Mouse (Mus musculus) erythroblast, adult 5-6 weeks (primary cell): ENCODE results near the gene Fads2. TPM values are rescaled to one million over a fixed set of nuclear protein-coding genes. Genes with fewer than 3 reads are reported as not detected.

ENCODE experiments used
- ATAC-seq: replicated peaks from 2 replicates; pipeline ENCODE4 v1.8.0; 2016; ENCODE audit warnings: moderate number of reproducible peaks, mild to moderate bottlenecking, moderate TSS enrichment, inconsistent platforms; ENCODE audit not compliant: poor library complexity, low FRiP score, severe bottlenecking
- total RNA-seq, 2 experiments: library from RNA; stranded (forward) in 1 of 2; stranded (reverse) in 1 of 2; fragments of 150-400 nt in 1 of 2; fragments of 200-764, 138-1000 nt in 1 of 2; gene quantifications; 2 replicates each; pipeline versions ENCODE4 v1.2.3 to v1.2.4; 2015 to 2017; ENCODE audit warnings: low replicate concordance in 2 of 2

Fads2 gene
- total RNA-seq, 2 experiments from 2014 or later, result 5.8 to 9.0 TPM

DNA sequence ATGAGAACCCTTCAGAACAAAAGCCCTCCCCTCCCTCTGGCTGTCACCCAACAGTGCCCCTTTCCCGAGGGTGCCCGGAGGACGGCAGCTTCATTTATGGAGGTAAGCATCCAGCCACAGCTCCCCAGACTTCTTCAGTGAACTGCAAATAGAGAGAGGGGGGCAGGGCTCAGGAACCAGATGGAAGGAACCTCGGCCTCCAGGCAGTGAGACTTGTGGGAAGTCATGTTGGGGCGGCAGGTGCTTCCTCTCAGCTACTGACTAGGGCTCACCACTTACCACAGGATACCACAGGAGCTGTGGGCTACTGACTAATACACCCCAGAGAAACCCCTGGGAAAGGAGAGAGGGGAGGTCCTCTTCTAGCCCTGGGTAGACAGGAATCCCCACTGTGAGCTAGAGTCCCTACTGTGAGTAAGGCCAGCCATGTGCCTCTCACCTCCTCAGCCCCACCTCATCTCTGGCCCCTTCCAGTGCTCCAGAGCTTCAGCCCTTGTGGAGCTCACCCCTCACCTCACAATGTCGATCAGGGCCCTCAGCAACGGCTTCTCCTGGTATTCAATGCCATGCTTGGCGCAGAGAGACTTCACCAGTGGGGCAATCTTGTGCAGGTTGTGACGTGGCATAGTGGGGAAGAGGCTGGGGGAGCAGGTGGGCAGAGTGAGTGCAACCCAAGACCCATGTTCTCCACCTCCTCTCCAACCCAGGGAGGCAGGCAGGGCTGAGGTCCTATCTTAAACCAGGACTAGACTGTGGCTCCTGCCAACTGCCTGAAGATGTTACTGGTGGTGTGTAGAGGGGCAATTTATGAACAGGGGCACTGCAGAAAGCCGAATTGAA is 37.2 kb downstream of the Fads2 start:
- no peak for ATAC-seq

DNA sequence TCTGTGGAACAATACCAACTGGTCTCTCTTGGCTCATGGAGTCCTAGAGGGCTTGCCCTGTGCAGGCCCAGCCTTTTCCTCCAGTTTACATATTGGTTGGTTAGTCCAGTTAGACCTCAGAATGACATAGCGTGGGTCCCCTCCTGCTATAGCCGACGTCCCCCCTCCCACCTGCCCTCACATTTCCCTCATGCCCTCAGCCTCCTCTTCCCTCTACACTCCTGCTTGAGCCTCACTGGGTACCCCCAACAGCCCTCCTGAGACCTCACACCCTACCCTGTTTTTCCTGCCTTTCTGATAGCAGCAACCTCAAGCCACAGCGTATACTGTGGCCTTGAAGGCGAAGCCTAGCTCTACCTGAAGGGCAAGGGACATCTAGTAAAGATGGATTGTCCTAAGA is 38.7 kb downstream of the Fads2 start:
- no peak for ATAC-seq

DNA sequence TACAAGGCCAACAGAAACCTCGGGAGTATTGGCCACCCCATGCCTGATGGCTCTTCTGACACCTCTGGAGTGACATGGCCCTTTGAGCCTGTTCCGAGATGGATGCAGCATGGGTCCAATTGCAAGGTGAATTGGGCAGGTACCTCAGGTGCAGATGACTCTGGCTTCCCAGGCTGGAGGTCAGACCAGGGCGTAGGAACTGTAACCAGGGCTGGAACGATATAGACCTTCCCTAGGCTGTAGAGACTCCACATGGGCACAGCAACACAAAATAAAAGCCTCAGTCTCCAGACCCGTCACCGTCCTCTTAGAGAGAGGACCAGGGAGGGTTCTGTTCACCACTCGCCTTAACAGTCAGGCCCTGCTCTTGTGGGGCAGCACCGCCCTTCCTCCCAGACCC is 39.3 kb downstream of the Fads2 start:
- ATAC-seq, result no peak

DNA sequence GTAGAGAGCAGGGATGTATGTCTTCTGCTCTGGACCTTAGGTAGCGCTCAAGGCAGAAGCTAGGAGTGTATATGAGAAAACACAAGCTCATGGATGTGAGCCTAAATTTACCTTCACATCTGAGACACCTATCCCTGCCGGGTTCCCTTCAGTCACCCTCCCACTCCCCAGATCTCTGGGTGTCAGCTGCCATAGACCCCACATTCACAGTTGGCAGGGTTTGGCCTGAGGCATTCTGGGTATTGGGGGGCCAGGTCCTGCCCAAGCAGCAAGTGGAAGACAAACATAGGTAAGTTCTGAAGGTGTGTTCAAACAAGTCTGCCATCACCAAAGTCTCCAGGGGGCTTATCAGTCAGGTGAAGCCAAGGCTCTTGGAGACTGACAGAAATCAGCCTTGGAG is 39.9 kb downstream of the Fads2 start:
- ATAC-seq, result no peak

DNA sequence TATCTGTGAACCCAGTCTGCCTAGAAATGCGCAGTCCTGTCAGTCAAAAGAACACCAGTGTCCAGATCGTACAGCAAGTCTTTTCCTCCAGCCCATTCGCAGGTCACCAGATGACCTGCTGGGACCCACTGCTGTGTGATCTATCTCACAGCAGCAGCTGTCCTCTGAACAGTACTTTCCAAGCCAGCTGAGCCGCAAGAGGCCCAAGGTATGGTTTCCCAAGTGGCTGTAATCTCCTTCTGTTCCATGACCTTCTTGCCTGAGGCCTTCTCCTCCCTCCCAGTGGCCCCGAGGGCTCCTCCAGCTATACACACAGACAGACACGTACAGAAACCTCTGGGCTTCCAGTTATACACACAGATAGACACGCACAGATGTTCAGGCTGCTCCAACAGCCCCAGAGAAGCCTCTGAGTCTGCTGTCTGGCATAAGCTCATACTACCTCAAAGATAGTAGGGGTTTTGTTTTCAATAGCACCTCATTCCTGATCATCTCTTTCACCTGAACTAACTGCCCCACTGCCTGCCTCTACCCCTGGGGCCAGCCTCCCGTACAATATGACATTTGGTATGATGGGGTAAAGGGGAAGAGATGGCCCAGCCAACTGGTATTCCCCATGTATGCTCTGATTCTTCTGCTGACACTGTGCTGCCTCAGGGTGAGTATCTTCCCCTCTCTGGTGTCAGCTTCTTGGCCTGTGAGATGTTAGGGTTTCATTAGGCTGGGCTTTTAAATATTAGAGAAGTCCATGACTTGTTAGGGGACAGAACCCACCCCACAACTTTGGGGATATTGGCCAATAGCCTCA is 40.6 kb downstream of the Fads2 start:
- 0 out of 2 replicates have a peak, but pooled peaks have one; percentile 21 for ATAC-seq

DNA sequence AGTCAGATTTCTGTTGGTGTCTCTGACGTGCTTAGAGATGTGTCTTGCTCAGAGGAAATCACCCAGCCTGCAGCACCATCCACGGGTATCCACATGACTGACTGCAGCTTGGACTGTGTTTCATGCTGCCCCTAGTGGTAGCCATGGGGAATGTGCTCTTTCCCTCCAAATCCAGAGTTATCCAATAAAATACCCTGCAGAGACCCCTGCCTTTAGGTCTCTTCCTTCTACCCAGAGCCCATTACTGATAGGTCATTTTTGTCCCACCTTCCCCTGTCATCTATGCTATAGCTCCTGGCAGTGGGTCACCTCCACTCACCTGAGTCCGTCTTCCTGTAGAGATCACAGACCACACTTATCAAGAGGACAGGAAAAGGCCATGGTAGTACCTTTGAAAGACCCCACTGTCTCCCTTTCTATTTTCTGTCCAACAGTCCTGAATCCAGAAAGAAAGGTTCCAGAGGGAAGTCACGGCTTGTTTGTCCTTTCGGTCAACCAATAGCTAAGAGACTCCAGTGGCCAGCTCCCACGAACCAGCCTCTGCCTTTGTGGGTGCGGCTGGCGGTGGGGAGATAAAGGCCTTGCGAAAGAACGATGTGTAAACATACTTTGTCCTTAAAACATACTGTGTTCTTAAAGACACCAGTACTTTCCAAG is 41.5 kb downstream of the Fads2 start:
- peak; percentile 79 for ATAC-seq

DNA sequence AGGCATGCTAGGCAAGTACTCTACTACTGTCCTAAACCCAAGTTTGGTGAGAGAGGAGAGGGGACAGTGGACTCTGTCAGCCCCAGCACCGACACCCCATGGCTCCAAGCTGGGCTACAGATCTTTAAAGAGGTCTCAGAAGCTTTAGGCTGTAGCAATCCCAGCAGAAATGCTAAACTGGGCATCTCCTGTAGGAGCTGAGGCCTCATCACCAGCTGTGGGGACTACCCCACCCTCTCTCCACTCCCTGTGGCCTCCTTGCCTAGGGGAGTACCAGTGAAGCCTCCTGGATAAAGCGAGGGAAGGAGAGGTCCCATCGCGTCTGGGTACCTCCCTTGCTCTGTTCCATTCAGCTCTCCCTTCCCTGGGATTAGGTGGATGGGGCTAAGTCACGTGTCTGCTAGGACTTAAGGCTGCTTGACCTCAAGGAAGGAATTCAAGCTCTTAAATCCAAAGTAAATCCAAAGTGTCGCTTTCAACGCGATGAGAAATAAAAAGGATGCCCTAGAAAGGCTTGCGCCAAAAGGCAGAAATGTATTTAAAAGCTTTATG is 42.6 kb downstream of the Fads2 start:
- ATAC-seq, result no peak

DNA sequence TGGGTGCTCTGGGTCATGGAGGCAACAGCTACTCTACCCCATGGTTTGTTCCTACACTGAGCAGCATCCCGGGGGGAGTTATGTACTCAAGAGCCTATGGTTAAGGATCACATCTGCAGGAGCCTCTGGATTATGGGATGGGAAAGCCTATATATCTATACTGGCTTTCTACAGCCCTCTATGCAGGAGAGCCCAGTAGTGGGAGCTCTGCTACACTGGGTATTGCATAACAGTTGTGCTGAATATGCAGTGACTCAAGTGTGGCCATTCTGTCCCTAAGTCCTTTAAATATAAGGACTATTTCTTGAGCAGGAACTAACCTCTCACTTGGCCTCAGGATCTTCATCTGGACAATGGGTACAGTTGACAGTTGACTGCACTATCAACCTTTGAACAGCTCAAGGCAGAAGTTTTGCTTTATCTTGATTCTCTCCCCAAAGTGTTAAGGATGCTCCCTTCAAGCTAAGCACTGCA is 43.2 kb downstream of the Fads2 start:
- no peak for ATAC-seq

DNA sequence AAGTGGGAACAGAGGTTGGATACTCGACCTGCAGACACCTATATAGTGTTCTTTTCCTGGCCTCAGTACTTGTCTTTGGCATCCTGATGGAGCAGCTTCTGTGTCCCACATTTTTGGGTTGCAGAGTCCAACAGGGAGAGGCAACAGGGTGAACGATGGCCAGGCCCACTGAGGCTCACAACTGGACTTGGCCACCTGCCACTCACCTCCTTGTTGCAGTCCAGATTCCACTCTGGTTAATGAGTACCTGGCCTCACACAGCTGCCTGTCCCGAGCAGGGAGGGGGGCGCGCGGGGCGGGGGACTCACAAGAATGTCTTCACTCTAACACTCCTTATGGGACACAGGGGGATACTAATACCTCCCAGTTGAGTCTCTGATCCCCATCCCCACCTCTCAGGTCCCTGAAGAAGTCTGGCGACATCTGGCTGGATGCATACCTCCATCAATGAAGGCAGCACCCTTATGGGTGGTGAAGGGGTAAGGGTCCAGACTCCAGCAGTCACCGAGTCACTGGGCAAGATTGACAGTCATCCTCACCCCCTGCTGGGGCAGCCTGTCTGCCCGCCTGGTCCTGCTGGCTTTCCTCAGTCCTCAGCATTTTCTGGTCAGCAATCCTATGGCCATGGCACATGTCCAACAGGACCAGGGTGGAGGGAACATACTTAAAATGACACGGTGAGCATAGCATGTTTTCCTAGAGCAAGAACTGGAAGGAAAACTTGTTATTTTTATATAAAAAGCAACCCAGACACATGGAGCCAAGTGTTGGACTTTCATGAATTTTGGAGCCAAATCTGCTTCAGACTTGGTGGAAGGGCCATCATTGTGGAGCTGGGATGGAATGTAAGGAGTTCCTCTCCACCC is 43.8 kb downstream of the Fads2 start:
- no peak for ATAC-seq

DNA sequence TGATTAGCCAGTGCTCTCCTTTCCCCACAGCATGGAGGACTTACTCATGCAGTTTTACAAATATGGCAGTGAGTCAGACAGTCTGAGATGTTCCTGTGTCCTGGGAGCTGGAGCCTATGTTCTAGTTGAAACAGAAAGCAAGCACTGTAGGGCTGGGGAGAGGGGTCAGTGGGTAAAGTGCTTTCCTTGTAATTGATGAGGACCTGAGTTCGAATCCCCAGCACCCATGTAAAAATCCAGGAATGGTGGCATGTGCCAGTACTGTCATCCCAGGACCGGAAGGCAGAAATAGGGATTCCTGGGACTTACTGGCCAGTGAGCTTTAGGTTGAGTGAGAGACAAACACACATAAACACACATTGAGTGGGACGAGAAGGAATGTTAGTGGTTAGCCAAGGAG is 44.9 kb downstream of the Fads2 start:
- no peak for ATAC-seq

DNA sequence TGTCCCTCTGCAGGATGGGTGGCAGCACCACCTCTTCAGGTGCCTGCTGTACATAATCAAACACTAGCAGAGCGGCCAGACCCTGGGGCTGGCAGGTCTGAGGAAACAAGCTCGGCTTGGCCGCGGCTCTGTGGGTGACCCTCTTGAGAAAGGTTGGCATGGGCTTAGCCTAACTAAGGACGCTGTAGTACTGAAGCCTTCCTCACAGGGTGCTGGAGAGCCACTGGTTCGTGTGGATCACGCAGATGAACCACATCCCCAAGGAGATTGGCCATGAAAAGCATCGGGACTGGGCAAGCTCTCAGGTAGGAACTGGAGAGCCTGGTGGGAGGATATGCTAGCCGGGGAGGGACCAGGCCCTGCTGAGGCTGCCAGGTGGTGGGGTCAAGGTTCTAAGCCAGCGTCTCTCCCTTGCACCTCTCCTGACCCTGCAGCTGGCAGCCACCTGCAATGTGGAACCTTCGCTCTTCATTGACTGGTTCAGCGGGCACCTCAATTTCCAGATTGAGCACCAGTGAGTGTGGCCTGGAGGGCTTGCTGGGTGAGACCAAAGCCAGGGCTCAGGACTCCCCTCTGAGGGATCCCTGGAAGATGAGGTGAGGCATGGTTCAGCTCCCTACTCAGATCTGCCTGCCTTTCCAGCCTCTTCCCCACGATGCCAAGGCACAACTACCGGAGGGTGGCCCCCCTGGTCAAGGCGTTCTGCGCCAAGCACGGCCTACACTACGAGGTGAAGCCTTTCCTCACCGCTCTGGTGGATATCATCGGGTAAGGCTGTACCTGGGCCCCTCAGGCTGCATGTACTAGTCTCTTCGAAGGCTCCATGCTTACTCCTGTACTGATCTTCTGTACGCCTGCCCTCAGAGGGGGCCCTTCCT is 45.5 kb downstream of the Fads2 start:
- ATAC-seq, result no peak

DNA sequence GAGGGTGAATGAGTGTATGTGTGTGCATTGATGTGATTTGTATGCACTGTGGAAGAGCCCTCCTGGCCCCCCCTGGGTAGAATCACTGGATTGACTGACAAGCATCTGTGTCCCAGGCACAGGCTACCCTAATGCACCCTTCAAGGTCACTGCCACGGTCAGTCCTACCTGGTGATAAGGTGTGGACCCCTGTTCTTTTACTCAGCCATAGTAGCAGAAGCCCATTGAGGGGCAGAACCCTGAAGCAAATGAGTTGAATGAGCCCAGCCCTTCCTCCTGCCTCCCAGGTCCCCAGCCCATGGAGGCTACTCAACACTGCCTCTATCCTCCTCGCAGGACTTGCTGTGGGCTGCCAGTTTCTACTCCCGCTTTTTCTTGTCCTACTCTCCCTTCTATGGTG is 46.3 kb downstream of the Fads2 start:
- no peak for ATAC-seq

DNA sequence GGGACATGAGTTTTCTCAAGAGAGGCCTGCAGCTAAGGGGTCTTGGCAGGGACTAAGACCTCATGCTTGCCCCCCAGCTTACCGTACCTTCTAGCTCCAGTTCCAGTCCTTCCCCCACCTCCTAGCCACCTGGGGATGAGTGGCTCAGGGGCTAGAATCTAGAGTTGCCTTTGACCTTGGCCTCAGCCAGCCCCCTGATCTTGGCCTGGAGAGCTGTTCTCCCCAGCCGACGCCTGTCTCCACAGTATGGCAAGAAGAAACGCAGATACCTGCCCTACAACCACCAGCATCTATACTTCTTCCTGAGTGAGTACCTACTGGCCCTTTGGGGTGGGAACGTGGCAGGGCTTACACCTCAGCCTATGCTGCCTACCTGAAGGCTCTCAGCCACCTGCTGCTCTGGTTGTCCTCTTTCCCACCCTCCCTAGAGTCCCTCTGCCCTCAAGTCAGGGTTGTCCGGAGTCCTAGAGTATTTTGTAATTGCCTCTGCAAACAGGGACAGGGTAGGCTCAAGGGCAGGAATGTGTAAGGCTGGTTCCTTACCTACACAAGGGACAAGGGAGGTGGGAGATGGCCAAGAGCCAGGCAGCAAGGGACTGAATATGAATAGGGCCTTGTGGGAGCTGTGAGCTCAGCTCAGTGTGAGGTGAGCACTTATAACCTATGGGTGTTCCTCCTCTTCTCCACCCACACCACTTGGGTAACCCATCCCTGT is 47.0 kb downstream of the Fads2 start:
- ATAC-seq, result no peak

DNA sequence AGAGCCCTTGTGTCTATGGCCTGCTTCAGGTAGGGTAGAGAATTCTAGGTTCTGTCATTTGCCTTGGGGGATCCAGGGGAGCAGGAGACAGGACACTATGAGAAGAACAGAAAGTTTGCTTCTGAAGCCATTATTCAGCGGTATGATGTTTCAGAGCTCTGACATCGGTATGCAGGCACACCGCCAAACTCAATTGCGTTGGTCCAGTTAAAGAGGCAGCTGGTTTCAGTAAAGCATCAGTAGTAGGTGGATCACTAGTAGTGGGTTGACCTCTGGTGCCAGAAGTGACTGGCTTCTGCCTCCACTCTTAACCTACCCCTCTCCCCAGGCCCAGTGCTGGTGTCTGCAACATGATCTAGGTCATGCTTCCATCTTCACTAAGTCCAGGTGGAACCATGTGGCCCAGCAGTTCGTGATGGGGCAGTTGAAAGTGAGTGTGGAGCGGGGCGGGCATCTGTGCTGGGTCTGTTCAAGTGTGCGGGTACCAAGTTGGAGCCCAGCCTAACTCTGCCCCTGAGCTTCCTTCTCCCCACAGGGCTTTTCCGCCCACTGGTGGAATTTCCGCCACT is 47.8 kb downstream of the Fads2 start:
- ATAC-seq, result no peak

DNA sequence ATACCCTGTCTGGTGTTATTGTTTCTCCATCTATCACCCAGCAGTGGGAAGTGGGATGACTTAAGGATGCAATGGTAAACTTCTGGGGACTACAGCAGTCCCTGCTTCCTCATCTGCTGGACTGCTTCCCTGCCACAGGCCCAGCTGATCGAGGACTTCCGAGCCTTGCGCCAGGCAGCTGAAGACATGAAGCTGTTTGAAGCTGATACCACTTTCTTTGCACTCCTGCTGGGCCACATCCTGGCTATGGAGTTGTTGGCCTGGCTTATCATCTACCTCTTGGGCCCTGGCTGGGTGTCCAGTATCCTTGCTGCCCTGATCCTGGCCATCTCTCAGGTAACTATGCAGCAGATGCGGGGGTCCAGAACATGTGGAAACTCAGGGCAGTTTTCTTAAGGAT is 48.8 kb downstream of the Fads2 start:
- ATAC-seq, result no peak

DNA sequence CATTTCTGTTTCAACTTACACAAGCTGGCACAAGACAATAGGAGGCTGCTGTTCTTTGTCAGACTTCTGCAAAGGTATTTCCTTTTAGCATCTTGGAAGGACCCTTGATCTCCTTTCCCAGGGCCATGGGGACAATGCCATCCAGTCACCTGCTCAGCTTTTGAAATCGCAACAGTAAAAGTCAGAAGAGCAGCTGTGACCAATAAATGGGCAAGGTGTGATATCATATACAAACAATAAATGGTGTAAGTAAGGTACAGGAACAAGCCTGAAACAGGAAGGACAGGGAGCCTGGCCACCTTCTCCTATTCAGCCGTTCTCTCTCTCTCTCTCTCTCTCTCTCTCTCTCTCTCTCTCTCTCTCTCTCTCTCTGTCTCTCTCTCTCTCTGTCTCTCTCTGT is 51.1 kb downstream of the Fads2 start:
- ATAC-seq, result no peak

DNA sequence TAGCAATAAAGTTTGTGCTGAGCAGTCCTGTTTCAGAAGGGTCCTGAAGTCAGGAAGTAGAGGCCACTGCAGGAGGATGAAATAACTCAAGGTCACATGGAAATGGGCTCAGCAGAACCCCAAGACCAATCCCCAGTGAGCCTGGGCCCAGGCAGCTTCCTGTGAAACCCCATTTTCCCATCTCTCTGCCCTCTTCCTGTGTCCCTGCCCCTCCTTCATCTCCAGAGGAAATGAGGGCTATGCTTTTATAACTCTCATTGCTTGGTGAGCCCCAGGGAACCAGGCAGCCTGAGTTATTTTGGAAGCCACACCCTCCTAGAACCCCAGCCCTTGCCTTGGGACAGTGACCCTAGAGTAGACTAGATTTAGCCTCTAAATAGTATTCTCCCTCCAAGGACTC is 52.0 kb downstream of the Fads2 start:
- ATAC-seq, result no peak
